Mouse (Mus musculus): ENCODE measurements around the gene Fam57b. TPM values are rescaled to one million over a fixed set of nuclear protein-coding genes. Genes with fewer than 3 reads are reported as not detected.

Fam57b gene
- total and polyA plus RNA-seq, 3 experiments = 0.30 TPM; not detected in 2

DNA sequence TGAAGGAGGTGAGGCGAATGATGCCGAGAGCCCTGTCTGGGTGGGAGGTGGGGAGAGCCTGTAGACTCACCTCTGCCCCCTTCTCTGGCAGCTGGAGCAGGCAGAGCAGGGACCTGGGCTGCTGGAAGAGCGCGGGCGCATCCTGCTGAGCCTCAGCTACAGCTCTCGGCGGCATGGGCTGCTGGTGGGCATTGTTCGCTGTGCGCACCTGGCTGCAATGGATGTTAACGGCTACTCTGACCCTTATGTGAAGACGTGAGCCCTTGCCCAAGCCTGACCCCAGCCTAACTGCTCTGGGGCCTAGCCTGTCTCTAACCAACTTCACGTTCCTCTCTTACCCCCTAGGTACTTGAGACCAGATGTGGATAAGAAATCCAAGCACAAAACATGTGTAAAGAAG lies 53.7 kb downstream of the Fam57b start:
- in situ Hi-C loops (cut with MboI; ENCODE audit: low pct_ligation_motif_present, low pct_unique_long_range_greater_than_20kb, low sequenced_read_pairs) = no loop called here
- Histone ChIP-seq H3K4me1 (ENCODE audit: control insufficient read depth in 1 of 2, insufficient read depth in 2 of 2) (peaks cover 6 to 8% of the 10 kb centered on the region in 2 experiments; a peak in 2 of 4 replicates), H3K4me2 (ENCODE audit: insufficient read depth, low read depth, poor library complexity, severe bottlenecking) (no peak overlapping the region), H3K4me3 (replicated peaks in 1 of 3; ENCODE audit: low read depth in 2 of 3, low read length in 2 of 3, poor library complexity in 1 of 3) (no peak overlapping the region), H3K27ac (ENCODE audit: insufficient read depth, low read depth) (no peak overlapping the region), H3K9ac (ENCODE audit: insufficient read depth, low read depth) (no peak overlapping the region), H3K36me3 (replicated peaks in 1 of 2; ENCODE audit: control insufficient read depth in 1 of 2, insufficient read depth in 1 of 2, low read length in 1 of 2) (peaks cover 49 to 76% of the 10 kb centered on the region in 2 experiments), H3K9me3 (replicated peaks; ENCODE audit: low read length) (no peaks in the 10 kb centered on the region), H3K79me2 (replicated peaks; ENCODE audit: control insufficient read depth, extremely low read depth, insufficient read depth, poor library complexity, severe bottlenecking) (no peaks in the 10 kb centered on the region), H3K27me3 (replicated peaks) (no peaks in the 10 kb centered on the region)
- TF ChIP-seq CHD2 (IDR thresholded peaks at IDR 0.05; ENCODE audit: low read length) = no peak
- peak; percentile 70 for TF ChIP-seq POLR2AphosphoS2 (IDR thresholded peaks at IDR 0.05; ENCODE audit: low read depth, low read length)
- dilution Hi-C loops (cut with MboI; ENCODE audit: extremely low pct_ligation_motif_present, extremely low pct_unique_long_range_greater_than_20kb, low sequenced_read_pairs) = no loop called here
- no peak for DNase-seq (ENCODE audit: extremely low read depth)

DNA sequence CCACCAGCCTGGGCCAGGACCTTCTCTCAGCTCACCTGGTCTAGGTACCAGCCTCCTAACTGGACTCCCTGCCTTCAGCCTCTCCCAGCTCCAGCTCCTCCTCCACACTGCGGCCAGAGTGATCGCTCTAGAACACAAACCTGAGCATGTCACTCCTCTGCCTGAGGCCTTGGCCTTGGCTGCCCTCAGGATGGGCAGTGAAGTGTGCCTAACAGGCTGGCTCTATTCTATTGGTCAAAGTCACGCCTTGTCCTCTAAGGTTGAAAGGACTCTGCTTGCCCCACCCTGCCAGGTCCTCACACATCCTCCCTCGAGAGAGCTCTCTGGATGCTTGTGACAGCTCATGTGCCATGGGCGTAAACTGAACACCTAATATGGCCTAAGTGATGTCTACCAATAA lies 56.0 kb downstream of the Fam57b start:
- no peaks in the 10 kb centered on the region for H3K79me2 ChIP-seq (replicated peaks; ENCODE audit: control insufficient read depth, extremely low read depth, insufficient read depth, poor library complexity, severe bottlenecking)
- H3K36me3 ChIP-seq (replicated peaks in 1 of 2; ENCODE audit: control insufficient read depth in 1 of 2, insufficient read depth in 1 of 2, low read length in 1 of 2) = peaks cover 71 to 97% of the 10 kb centered on the region in 2 experiments
- H3K27ac ChIP-seq (ENCODE audit: insufficient read depth, low read depth) = no peak overlapping the region
- TF ChIP-seq E2F4 (IDR thresholded peaks at IDR 0.05; ENCODE audit: insufficient replicate concordance, low read depth, low read length) (no peak), ZMIZ1 (IDR thresholded peaks at IDR 0.05; ENCODE audit: low read depth, low read length) (no peak), MAZ (IDR thresholded peaks at IDR 0.05; ENCODE audit: low read depth, low read length) (no peak), MXI1 (IDR thresholded peaks at IDR 0.05; ENCODE audit: low read depth, low read length) (no peak), ZNF384 (IDR thresholded peaks at IDR 0.05; ENCODE audit: low read depth, low read length) (no peak), SMC3 (IDR thresholded peaks at IDR 0.05; ENCODE audit: low read depth, low read length) (no peak), USF2 (conservative IDR thresholded peaks at IDR 0.05; ENCODE audit: low read depth, low read length) (no peak), MAFK (IDR thresholded peaks at IDR 0.05; ENCODE audit: insufficient replicate concordance, low read length) (no peak), USF1 (IDR thresholded peaks at IDR 0.05; ENCODE audit: low read depth, low read length) (no peak), ZKSCAN1 (IDR thresholded peaks at IDR 0.05; ENCODE audit: borderline replicate concordance, low read depth, low read length) (no peak), TCF12 (IDR thresholded peaks at IDR 0.05; ENCODE audit: low read depth, low read length) (no peak), CTCF (conservative IDR thresholded peaks at IDR 0.05 in 1 of 2, IDR thresholded peaks at IDR 0.05 in 1 of 2; ENCODE audit: low read depth in 2 of 2, low read length in 2 of 2) (no peak)
- peaks cover 5 to 26% of the 10 kb centered on the region in 2 experiments; a peak in 3 of 4 replicates for H3K4me1 ChIP-seq (ENCODE audit: control insufficient read depth in 1 of 2, insufficient read depth in 2 of 2)
- no peak for DNase-seq (ENCODE audit: extremely low read depth)
- no peaks in the 10 kb centered on the region for H3K27me3 ChIP-seq (replicated peaks)
- H3K9ac ChIP-seq (ENCODE audit: insufficient read depth, low read depth) = no peak overlapping the region
- H3K4me3 ChIP-seq (replicated peaks in 1 of 3; ENCODE audit: low read depth in 2 of 3, low read length in 2 of 3, poor library complexity in 1 of 3) = no peak overlapping the region
- no peaks in the 10 kb centered on the region for H3K9me3 ChIP-seq (replicated peaks; ENCODE audit: low read length)
- in situ Hi-C loops (cut with MboI; ENCODE audit: low pct_ligation_motif_present, low pct_unique_long_range_greater_than_20kb, low sequenced_read_pairs) (no loop called here), dilution Hi-C loops (cut with MboI; ENCODE audit: extremely low pct_ligation_motif_present, extremely low pct_unique_long_range_greater_than_20kb, low sequenced_read_pairs) (no loop called here)
- no peak overlapping the region for H3K4me2 ChIP-seq (ENCODE audit: insufficient read depth, low read depth, poor library complexity, severe bottlenecking)

DNA sequence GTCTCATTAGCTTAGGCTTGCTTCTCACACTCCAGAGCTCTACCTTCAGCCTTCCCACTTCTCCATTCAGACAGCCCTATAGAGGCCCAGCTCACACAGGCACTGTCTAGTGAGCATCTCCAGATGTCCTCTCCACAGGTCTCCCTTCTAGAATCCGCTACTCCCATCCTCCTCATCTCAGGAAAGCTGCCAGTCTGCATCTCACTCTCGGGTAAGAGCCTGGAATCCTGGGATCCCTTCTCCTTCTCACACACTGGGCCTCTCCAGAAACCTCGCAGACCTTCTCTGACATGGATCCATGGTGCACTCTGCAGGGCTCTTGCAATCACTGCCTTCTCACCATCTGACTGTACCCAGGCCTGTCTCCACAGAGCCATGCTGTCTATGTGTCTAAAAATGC lies 58.2 kb downstream of the Fam57b start:
- Histone ChIP-seq H3K36me3 (replicated peaks in 1 of 2; ENCODE audit: control insufficient read depth in 1 of 2, insufficient read depth in 1 of 2, low read length in 1 of 2) (peaks cover 84 to 97% of the 10 kb centered on the region in 2 experiments), H3K79me2 (replicated peaks; ENCODE audit: control insufficient read depth, extremely low read depth, insufficient read depth, poor library complexity, severe bottlenecking) (peaks cover 12% of the 10 kb centered on the region), H3K27ac (ENCODE audit: insufficient read depth, low read depth) (no peak overlapping the region), H3K4me1 (ENCODE audit: control insufficient read depth in 1 of 2, insufficient read depth in 2 of 2) (peaks cover 0 to 48% of the 10 kb centered on the region in 2 experiments; a peak in 2 of 4 replicates), H3K27me3 (replicated peaks) (no peaks in the 10 kb centered on the region), H3K4me2 (ENCODE audit: insufficient read depth, low read depth, poor library complexity, severe bottlenecking) (no peak overlapping the region), H3K9me3 (replicated peaks; ENCODE audit: low read length) (no peaks in the 10 kb centered on the region), H3K9ac (ENCODE audit: insufficient read depth, low read depth) (no peak overlapping the region), H3K4me3 (replicated peaks in 1 of 3; ENCODE audit: low read depth in 2 of 3, low read length in 2 of 3, poor library complexity in 1 of 3) (no peak overlapping the region)
- dilution Hi-C loops (cut with MboI; ENCODE audit: extremely low pct_ligation_motif_present, extremely low pct_unique_long_range_greater_than_20kb, low sequenced_read_pairs) = no loop called here
- TF ChIP-seq RAD21 (IDR thresholded peaks at IDR 0.05; ENCODE audit: low read depth, low read length) (no peak), GABPA (IDR thresholded peaks at IDR 0.05; ENCODE audit: insufficient replicate concordance, low read depth, low read length) (no peak), JUND (conservative IDR thresholded peaks at IDR 0.05; ENCODE audit: low read depth, low read length) (no peak), ZNF384 (IDR thresholded peaks at IDR 0.05; ENCODE audit: low read depth, low read length) (no peak), TBP (conservative IDR thresholded peaks at IDR 0.05; ENCODE audit: low read depth, low read length) (no peak)
- DNase-seq (ENCODE audit: extremely low read depth) = no peak
- in situ Hi-C loops (cut with MboI; ENCODE audit: low pct_ligation_motif_present, low pct_unique_long_range_greater_than_20kb, low sequenced_read_pairs) = no loop called here
